Mouse (Mus musculus) midbrain, embryonic 16.5 days (tissue): ENCODE measurements around the gene Cchcr1. TPM values are rescaled to one million over a fixed set of nuclear protein-coding genes. Genes with fewer than 3 reads are reported as not detected.
A peak's percentile ranks its signal among the peaks of the same experiment; 100 is the strongest.

ENCODE experiments used
- ATAC-seq: fragments of 200-750 bp; cut with Nextera tagmentation; 2 replicates; pipeline ENCODE4 v1.8.0; 2017; ENCODE audit warnings: moderate TSS enrichment
- H3K27ac ChIP-seq: fragments of 300-500 bp; sonication (generic); 2 replicates; pipeline ENCODE4 v1.5.1; 2014; ENCODE audit warnings: mild to moderate bottlenecking, low read length, mixed read lengths
- H3K27me3 ChIP-seq: fragments of 300-500 bp; sonication (generic); 2 replicates; pipeline ENCODE4 v1.6.1; 2014; ENCODE audit warnings: low read depth, low read length, mixed read lengths; ENCODE audit not compliant: control insufficient read depth, insufficient read depth
- H3K36me3 ChIP-seq: fragments of 300-500 bp; sonication (generic); 2 replicates; pipeline ENCODE4 v1.6.1; 2014; ENCODE audit warnings: mild to moderate bottlenecking, low read length, moderate library complexity, mixed read lengths; ENCODE audit not compliant: control insufficient read depth, insufficient read depth
- H3K4me1 ChIP-seq: fragments of 300-500 bp; sonication (generic); 2 replicates; pipeline ENCODE4 v1.6.1; 2014; ENCODE audit warnings: mild to moderate bottlenecking, low read length, mixed read lengths; ENCODE audit not compliant: control insufficient read depth, insufficient read depth
- H3K4me2 ChIP-seq: fragments of 300-500 bp; sonication (generic); 2 replicates; pipeline ENCODE4 v1.6.1; 2014; ENCODE audit warnings: mild to moderate bottlenecking, low read length, mixed read lengths
- H3K4me3 ChIP-seq: fragments of 300-500 bp; sonication (generic); 2 replicates; pipeline ENCODE4 v1.5.1; 2014; ENCODE audit warnings: low read depth, mild to moderate bottlenecking, low read length, moderate library complexity, mixed read lengths
- H3K9ac ChIP-seq: fragments of 300-500 bp; sonication (generic); 2 replicates; pipeline ENCODE4 v1.6.1; 2014; ENCODE audit warnings: low read depth, low read length, mixed read lengths
- H3K9me3 ChIP-seq: fragments of 300-500 bp; sonication (generic); replicated peaks from 2 replicates; pipeline ENCODE4 v1.6.1; 2014; ENCODE audit warnings: mild to moderate bottlenecking, low read length, mixed read lengths; ENCODE audit not compliant: control insufficient read depth, poor library complexity, severe bottlenecking
- WGBS: fragments of 180-500 bp; shearing (Covaris S2); extraction: QIAGEN DNeasy Blood & Tissue Kit; methylation state at CpG from one replicate; pipeline ENCODE4 v1.1.7; 2014; 5-methylcytosine and 5-hydroxymethylcytosine counted together
- polyA plus RNA-seq: library from polyadenylated mRNA; unstranded; fragments of >200 nt; fragmentation: Nextera tagmentation; extraction: Ambion mirVana; gene quantifications from 2 replicates; pipeline ENCODE4 v1.2.1, GENCODE M21; 2015

Gene Cchcr1
- polyA plus RNA-seq, 1 experiment from 2014 or later, result 3.7 TPM

GRCm38 (mm10) chr17:35556186-35556765, 39.4 kb downstream of the Cchcr1 start:
- Histone ChIP-seq H3K9me3 (no peaks in the 10 kb centered on the region), H3K36me3 (no peaks in the 10 kb centered on the region), H3K27me3 (0 out of 2 replicates have a peak, but pooled peaks cover 2% of the 10 kb centered on the region), H3K9ac (no peak overlapping the region), H3K4me1 (no peaks in the 10 kb centered on the region), H3K27ac (no peak overlapping the region), H3K4me2 (no peak overlapping the region), H3K4me3 (no peak overlapping the region)
- WGBS, result 92% methylated on average over 13 of the region's 13 CpGs
- no peak for ATAC-seq

DNA sequence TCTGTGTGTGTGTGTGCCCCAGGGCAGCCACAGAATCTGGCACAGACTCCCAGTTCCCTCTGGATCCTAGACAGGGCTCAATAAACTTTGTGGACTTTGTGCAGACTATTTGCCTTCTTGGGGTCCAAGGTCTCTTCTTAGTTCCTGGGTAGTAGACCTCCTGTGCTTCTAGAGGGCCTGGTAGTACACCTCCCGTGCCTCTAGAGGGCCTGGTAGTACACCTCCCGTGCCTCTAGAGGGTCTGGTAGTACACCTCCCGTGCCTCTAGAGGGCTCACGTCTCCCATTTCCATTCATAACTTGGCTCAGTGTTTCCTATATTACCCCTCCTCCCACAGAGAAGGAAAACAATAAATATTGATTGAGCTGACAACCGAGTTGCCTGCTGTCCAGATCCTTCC, 39.9 kb downstream of the Cchcr1 start:
- Histone ChIP-seq H3K27me3 (0 out of 2 replicates have a peak, but pooled peaks cover 2% of the 10 kb centered on the region), H3K4me3 (no peak overlapping the region), H3K36me3 (no peaks in the 10 kb centered on the region), H3K4me1 (no peaks in the 10 kb centered on the region), H3K4me2 (no peak overlapping the region), H3K9ac (no peak overlapping the region), H3K27ac (no peak overlapping the region), H3K9me3 (no peaks in the 10 kb centered on the region)
- WGBS, result 27% methylated on average over 5 of the region's 5 CpGs
- no peak for ATAC-seq

DNA sequence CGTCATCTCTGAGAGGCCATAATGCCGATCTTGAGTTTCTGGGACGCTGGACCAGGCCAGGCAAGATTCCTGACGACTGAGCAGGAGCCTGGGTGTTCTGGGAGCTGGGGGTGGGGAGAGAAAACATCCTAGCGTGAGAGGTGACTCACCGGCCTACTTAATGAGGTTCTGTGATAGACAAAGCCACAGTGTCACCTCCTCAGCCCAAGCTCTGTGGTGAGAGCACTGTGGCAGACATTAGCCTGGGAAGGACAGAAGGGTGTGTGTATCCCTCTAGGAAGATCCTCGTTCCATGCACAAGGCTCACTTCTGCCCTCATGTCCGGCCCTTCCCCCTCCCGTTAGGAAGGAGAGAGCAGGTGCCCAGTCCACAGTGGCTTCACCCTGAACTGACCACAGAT, 40.5 kb downstream of the Cchcr1 start:
- no peak overlapping the region for H3K4me3 ChIP-seq
- 0 out of 2 replicates have a peak, but pooled peaks cover 2% of the 10 kb centered on the region for H3K27me3 ChIP-seq
- H3K36me3 ChIP-seq, result no peaks in the 10 kb centered on the region
- no peak overlapping the region for H3K9ac ChIP-seq
- no peak overlapping the region for H3K4me2 ChIP-seq
- no peaks in the 10 kb centered on the region for H3K9me3 ChIP-seq
- H3K4me1 ChIP-seq, result no peaks in the 10 kb centered on the region
- ATAC-seq, result no peak
- 86% methylated on average over 9 of the region's 9 CpGs for WGBS
- H3K27ac ChIP-seq, result no peak overlapping the region

DNA sequence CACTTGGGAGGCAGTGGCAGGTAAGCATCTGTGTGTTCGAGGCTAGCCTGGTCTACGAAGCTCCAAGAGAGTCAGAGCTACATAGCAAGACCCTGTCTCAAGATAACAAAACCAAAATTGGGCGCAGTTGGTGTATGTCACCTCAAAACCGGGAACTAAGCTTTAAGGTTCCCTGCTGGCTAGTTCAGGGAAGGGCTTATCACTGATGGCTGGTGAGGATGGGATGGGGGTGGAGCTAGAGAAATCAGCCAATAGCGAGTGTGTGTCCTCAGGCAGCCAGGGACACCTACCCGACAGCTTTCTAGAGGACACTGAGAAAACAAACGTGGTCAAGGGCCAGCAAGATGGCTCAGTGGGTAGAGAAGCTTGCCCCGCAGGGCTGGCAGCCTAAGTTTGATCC, 41.3 kb downstream of the Cchcr1 start:
- Histone ChIP-seq H3K27ac (no peak overlapping the region), H3K36me3 (no peaks in the 10 kb centered on the region), H3K4me1 (no peaks in the 10 kb centered on the region), H3K4me3 (no peak overlapping the region), H3K4me2 (no peak overlapping the region), H3K9ac (no peak overlapping the region), H3K9me3 (no peaks in the 10 kb centered on the region), H3K27me3 (0 out of 2 replicates have a peak, but pooled peaks cover 2% of the 10 kb centered on the region)
- ATAC-seq, result no peak
- 64% methylated on average over 8 of the region's 8 CpGs for WGBS

DNA sequence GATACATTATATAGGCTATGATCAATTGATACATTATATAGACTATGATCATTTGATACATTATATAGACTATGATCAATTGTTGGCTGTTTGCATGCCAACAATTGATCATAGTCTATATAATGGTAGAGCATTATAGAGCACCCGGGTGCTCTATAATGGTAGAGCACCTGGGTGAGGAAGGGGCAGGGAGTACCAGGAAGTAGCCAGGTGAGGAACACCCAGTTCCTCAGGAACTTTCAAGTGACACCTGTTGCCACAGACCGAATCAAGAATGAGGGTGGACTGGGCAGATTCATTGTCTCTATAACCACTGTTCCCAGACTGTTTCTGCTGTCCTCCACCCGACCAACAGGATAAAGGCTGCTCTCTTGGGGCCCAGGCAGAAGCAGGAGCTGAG, 50.2 kb downstream of the Cchcr1 start, which contains the start of gene 2300002M23Rik:
TSS of gene 2300002M23Rik (plus strand) at position 301 of the 400 bp plus-strand sequence.
- Histone ChIP-seq H3K36me3 (no peaks in the 10 kb centered on the region), H3K4me3 (no peak within 1 kb of the TSS), H3K9ac (no peak within 1 kb of the TSS), H3K27me3 (peaks cover 11% of the 10 kb centered on the region), H3K4me1 (peaks cover 7% of the 10 kb centered on the region; the same call in 1 of the 2 replicates), H3K4me2 (no peak within 1 kb of the TSS), H3K9me3 (no peaks in the 10 kb centered on the region), H3K27ac (no peak within 1 kb of the TSS)
- ATAC-seq, result no peak
- WGBS, result 52% methylated on average over 3 of the region's 3 CpGs

- 28% methylated on average over 9 of the region's 9 CpGs for WGBS
- Histone ChIP-seq H3K4me2 (no peak overlapping the region), H3K27me3 (peaks cover 11% of the 10 kb centered on the region), H3K9me3 (no peaks in the 10 kb centered on the region), H3K4me1 (peaks cover 7% of the 10 kb centered on the region; the same call in 1 of the 2 replicates), H3K4me3 (no peak overlapping the region), H3K9ac (no peak overlapping the region), H3K36me3 (no peaks in the 10 kb centered on the region), H3K27ac (no peak overlapping the region)
- no peak for ATAC-seq
These were observed 50.9 kb downstream of the Cchcr1 start for GRCm38 (mm10) chr17:35567767-35568166.

DNA sequence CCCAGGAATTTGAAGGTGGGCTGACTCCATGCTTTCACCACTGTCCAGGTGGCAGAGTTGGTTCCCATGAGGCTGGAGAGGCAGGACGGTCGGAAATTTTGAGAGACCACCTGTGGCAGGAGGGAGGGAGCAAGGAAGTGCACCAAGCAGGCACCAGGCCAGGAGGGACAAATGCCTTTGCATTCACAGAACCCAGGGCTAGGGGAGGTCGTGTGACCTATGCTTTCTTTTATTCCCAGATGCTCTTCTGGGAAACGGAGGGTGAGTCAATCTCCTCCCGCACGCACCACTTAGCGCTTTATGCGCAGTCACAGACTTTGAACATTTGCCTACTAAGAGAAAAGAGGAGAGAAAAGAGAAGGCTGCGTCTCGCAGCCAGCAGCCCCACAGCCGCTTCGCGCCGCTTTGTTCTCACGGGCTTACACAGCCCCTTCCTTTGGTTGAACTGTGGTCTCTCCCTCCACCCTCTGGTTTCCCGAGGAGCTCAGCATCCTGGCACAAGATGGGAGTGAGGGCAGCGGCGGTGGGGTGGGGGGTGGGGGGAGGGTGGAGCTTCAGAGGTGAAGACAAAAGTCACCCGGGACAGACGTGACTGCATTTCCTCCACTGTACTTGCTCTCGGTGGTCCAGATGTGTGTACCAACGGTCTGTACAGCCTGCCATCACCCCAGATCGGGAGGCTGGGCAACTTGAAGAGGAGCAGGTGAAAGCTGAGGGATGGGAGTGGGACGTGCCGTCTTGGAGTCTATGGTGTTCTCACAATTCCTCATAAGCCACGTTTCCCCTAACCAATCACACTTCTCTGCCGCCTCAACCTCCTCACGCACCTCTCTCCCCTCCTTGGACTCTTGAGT, 52.4 kb downstream of the Cchcr1 start:
- Histone ChIP-seq H3K4me1 (peaks cover 7% of the 10 kb centered on the region; the same call in 1 of the 2 replicates), H3K9me3 (no peaks in the 10 kb centered on the region), H3K9ac (peak overlapping the region; percentile 17; the same call in 1 of the 2 replicates), H3K36me3 (no peaks in the 10 kb centered on the region), H3K27ac (no peak overlapping the region), H3K27me3 (peaks cover 11% of the 10 kb centered on the region), H3K4me3 (peak overlapping the region; percentile 31), H3K4me2 (peak overlapping the region; percentile 62)
- WGBS, result 2% methylated on average over 28 of the region's 28 CpGs
- ATAC-seq, result peak; percentile 75

- no peak overlapping the region for H3K4me2 ChIP-seq
- H3K9me3 ChIP-seq, result no peaks in the 10 kb centered on the region
- H3K4me3 ChIP-seq, result no peak overlapping the region
- no peak for ATAC-seq
- WGBS, result 73% methylated on average over 14 of the region's 14 CpGs
- no peak overlapping the region for H3K9ac ChIP-seq
- H3K36me3 ChIP-seq, result no peaks in the 10 kb centered on the region
- H3K27ac ChIP-seq, result no peak overlapping the region
- H3K27me3 ChIP-seq, result peaks cover 11% of the 10 kb centered on the region
- H3K4me1 ChIP-seq, result peaks cover 7% of the 10 kb centered on the region; the same call in 1 of the 2 replicates
These were observed 53.9 kb downstream of the Cchcr1 start for GRCm38 (mm10) chr17:35570836-35571235.

DNA sequence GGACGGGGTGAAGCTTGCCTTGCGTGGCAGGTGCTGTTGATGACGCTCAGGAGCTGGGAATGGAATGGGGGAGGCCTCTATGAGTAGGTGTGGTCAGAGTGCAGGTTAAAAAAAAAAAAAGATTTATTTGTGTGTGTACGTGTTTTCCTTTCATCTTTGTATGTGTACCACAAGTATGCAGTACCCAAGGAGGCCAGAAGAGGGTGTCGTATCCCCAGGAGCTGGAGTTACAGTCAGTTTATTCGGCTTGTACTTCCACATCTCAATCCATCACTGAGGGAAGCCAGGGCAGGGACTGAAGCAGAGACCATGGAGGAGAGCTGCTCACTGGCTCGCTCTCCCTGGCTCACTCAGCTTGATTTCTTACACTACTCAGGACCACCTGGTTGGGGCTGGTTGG, 54.6 kb downstream of the Cchcr1 start:
- peaks cover 11% of the 10 kb centered on the region for H3K27me3 ChIP-seq
- H3K9me3 ChIP-seq, result no peaks in the 10 kb centered on the region
- 97% methylated on average over 7 of the region's 7 CpGs for WGBS
- no peaks in the 10 kb centered on the region for H3K36me3 ChIP-seq
- no peak overlapping the region for H3K4me2 ChIP-seq
- H3K4me3 ChIP-seq, result no peak overlapping the region
- no peak for ATAC-seq
- H3K27ac ChIP-seq, result no peak overlapping the region
- no peak overlapping the region for H3K9ac ChIP-seq
- peaks cover 7% of the 10 kb centered on the region; the same call in 1 of the 2 replicates for H3K4me1 ChIP-seq
